8 mouse cellular contexts compared by ENCODE assay signal in genomic region chr15:31601279-31601645, GRCm38 (mm10). TPM values are rescaled to one million over a fixed set of nuclear protein-coding genes. Genes with fewer than 3 reads are reported as not detected.
A peak's percentile ranks its signal among the peaks of the same experiment; 100 is the strongest.
DNase-seq lines count a peak whose midpoint lies in the region; ATAC-seq lines count a peak whose summit lies in the region.

No protein-coding gene starts in this region.

- H3K9ac ChIP-seq in heart, embryonic 16.5 days (ENCODE audit: low read length): peak overlapping the region; percentile 96
- H3K9ac ChIP-seq in hindbrain, embryonic 15.5 days: peak overlapping the region; percentile 92
- peak overlapping the region; percentile 86 for H3K9ac ChIP-seq in midbrain, embryonic 14.5 days (replicated peaks; ENCODE audit: low read length)

- H3K9me3 ChIP-seq in heart, embryonic 16.5 days (replicated peaks; ENCODE audit: control insufficient read depth, low read length): no peaks in the 10 kb centered on the region
- no peaks in the 10 kb centered on the region for H3K9me3 ChIP-seq in hindbrain, embryonic 15.5 days
- no peaks in the 10 kb centered on the region for H3K9me3 ChIP-seq in midbrain, embryonic 14.5 days (ENCODE audit: control insufficient read depth, low read length)

- peak overlapping the region; percentile 98 for H3K4me2 ChIP-seq in heart, embryonic 16.5 days (ENCODE audit: low read depth, low read length)
- peak overlapping the region; percentile 98 for H3K4me2 ChIP-seq in hindbrain, embryonic 15.5 days
- H3K4me2 ChIP-seq in midbrain, embryonic 14.5 days (ENCODE audit: low read length): peak overlapping the region; percentile 98

- DNase-seq in heart, adult 11 months: no peak
- no peak for DNase-seq in midbrain, embryonic 14.5 days
- DNase-seq in urinary bladder, adult 18-20 months (ENCODE audit: low spot score in 2 of 2): no peak
- DNase-seq in adrenal gland, adult 8-10 months: no peak
- DNase-seq in gastrocnemius, postnatal 25 days: no peak

- H3K36me3 ChIP-seq in heart, embryonic 16.5 days (ENCODE audit: control insufficient read depth, insufficient read depth): 0 out of 2 replicates have a peak, but pooled peaks cover 3% of the 10 kb centered on the region
- peaks cover 12% of the 10 kb centered on the region for H3K36me3 ChIP-seq in hindbrain, embryonic 15.5 days
- H3K36me3 ChIP-seq in midbrain, embryonic 14.5 days (ENCODE audit: control insufficient read depth, insufficient read depth, low read length): peaks cover 15% of the 10 kb centered on the region

- WGBS in heart, embryonic 16.5 days: 0% methylated on average over 33 of the region's 33 CpGs
- under 1% methylated on average over 33 of the region's 33 CpGs for WGBS in hindbrain, embryonic 15.5 days
- under 1% methylated on average over 33 of the region's 33 CpGs for WGBS in midbrain, embryonic 14.5 days

- ATAC-seq in heart, embryonic 16.5 days (replicated peaks; ENCODE audit: extremely low read depth, insufficient read depth, low FRiP score): peak; percentile 70
- peak; percentile 35 for ATAC-seq in activated CD4-positive, CD25-positive, alpha-beta regulatory T cell, adult 4 months
- ATAC-seq in hindbrain, embryonic 15.5 days (ENCODE audit: low FRiP score, low read depth): peak; percentile 81
- peak; percentile 80 for ATAC-seq in midbrain, embryonic 14.5 days (ENCODE audit: low FRiP score, low TSS enrichment)

- H3K4me3 ChIP-seq in heart, embryonic 16.5 days (ENCODE audit: low read length): peak overlapping the region; percentile 95
- H3K4me3 ChIP-seq in hindbrain, embryonic 15.5 days: peak overlapping the region; percentile 94
- peak overlapping the region; percentile 92 for H3K4me3 ChIP-seq in midbrain, embryonic 14.5 days (replicated peaks; ENCODE audit: low read depth, low read length)

- no peaks in the 10 kb centered on the region for H3K27me3 ChIP-seq in heart, embryonic 16.5 days (ENCODE audit: control insufficient read depth, insufficient read depth, low read length)
- no peaks in the 10 kb centered on the region for H3K27me3 ChIP-seq in hindbrain, embryonic 15.5 days
- no peaks in the 10 kb centered on the region for H3K27me3 ChIP-seq in midbrain, embryonic 14.5 days (ENCODE audit: control insufficient read depth, insufficient read depth, low read length)

- peak overlapping the region; percentile 57 for H3K27ac ChIP-seq in heart, embryonic 16.5 days (ENCODE audit: low read length)
- H3K27ac ChIP-seq in hindbrain, embryonic 15.5 days (replicated peaks): peak overlapping the region; percentile 97
- H3K27ac ChIP-seq in midbrain, embryonic 14.5 days (replicated peaks; ENCODE audit: low read depth, low read length): peak overlapping the region; percentile 94

- peaks cover 21% of the 10 kb centered on the region for H3K4me1 ChIP-seq in heart, embryonic 16.5 days (ENCODE audit: control insufficient read depth, insufficient read depth, low read length)
- H3K4me1 ChIP-seq in hindbrain, embryonic 15.5 days (replicated peaks): peaks cover 31% of the 10 kb centered on the region
- peaks cover 23% of the 10 kb centered on the region for H3K4me1 ChIP-seq in midbrain, embryonic 14.5 days (ENCODE audit: control insufficient read depth, insufficient read depth, low read length)

RNA-seq across cellular contexts. Expression of gene Cct5, which starts 0.3 kb away (rescaled TPM):
- 359 and 373 TPM in 2 replicates for polyA plus RNA-seq in heart, embryonic 16.5 days (2015; fragmentation: Nextera tagmentation; extraction: Ambion mirVana)
- 100 to 1,000 TPM; 432 to 525 TPM for polyA plus RNA-seq in activated CD4-positive, CD25-positive, alpha-beta regulatory T cell, adult 4 months (2017; shearing (Covaris generic))
- polyA plus RNA-seq in hindbrain, embryonic 15.5 days (2015; fragmentation: Nextera tagmentation; extraction: Ambion mirVana): 473 and 479 TPM in 2 replicates
- 520 and 567 TPM in 2 replicates for polyA plus RNA-seq in midbrain, embryonic 14.5 days (2014; fragmentation: Nextera tagmentation; extraction: Ambion mirVana)
- 100 to 1,000 TPM; 232 to 302 (median 271) TPM for total RNA-seq in adrenal gland, adult 8-10 months (2022)
- total RNA-seq in gastrocnemius, postnatal 25 days (2021): 100 to 1,000 TPM; 126 to 130 TPM

RNA-seq across cellular contexts. Expression of gene Fam173b, which starts 0.4 kb away (rescaled TPM):
- polyA plus RNA-seq in heart, embryonic 16.5 days (2015; fragmentation: Nextera tagmentation; extraction: Ambion mirVana): 14.4 and 14.8 TPM in 2 replicates
- polyA plus RNA-seq in activated CD4-positive, CD25-positive, alpha-beta regulatory T cell, adult 4 months (2017; shearing (Covaris generic)): 10 to 100 TPM; 20.0 to 26.3 TPM
- polyA plus RNA-seq in hindbrain, embryonic 15.5 days (2015; fragmentation: Nextera tagmentation; extraction: Ambion mirVana): 9.7 and 10.0 TPM in 2 replicates
- 9.5 and 10.0 TPM in 2 replicates for polyA plus RNA-seq in midbrain, embryonic 14.5 days (2014; fragmentation: Nextera tagmentation; extraction: Ambion mirVana)
- 10 to 100 TPM; 25.9 to 29.7 (median 27.9) TPM for total RNA-seq in adrenal gland, adult 8-10 months (2022)
- total RNA-seq in gastrocnemius, postnatal 25 days (2021): 10 to 100 TPM; 10.8 to 14.4 TPM

RNA-seq across cellular contexts. Expression of gene Cmbl, which starts 36.1 kb away (rescaled TPM):
- polyA plus RNA-seq in heart, embryonic 16.5 days (2015; fragmentation: Nextera tagmentation; extraction: Ambion mirVana): 10.9 and 12.2 TPM in 2 replicates
- polyA plus RNA-seq in activated CD4-positive, CD25-positive, alpha-beta regulatory T cell, adult 4 months (2017; shearing (Covaris generic)): under 1 TPM in 1 of 2 experiments, not detected in 1; 0.80 TPM
- 11.1 and 15.6 TPM in 2 replicates for polyA plus RNA-seq in hindbrain, embryonic 15.5 days (2015; fragmentation: Nextera tagmentation; extraction: Ambion mirVana)
- 3.6 and 5.4 TPM in 2 replicates for polyA plus RNA-seq in midbrain, embryonic 14.5 days (2014; fragmentation: Nextera tagmentation; extraction: Ambion mirVana)
- 100 to 1,000 TPM; 160 to 274 (median 195) TPM for total RNA-seq in adrenal gland, adult 8-10 months (2022)
- total RNA-seq in gastrocnemius, postnatal 25 days (2021): 10 to 100 TPM; 37.7 to 38.5 TPM
